Mouse (Mus musculus) fibroblast of lung, adult 2 months (primary cell): ENCODE results near the gene Osbpl7.

Experiments
- DNase-seq: peaks from one replicate; pipeline ENCODE4 v3.0.0-alpha.2; 2011; ENCODE audit warnings: low read depth

The Osbpl7 gene

GRCm38 (mm10) chr11:97083401-97084140 lies 33.1 kb downstream of the Osbpl7 start:
- DNase-seq: no peak

DNA sequence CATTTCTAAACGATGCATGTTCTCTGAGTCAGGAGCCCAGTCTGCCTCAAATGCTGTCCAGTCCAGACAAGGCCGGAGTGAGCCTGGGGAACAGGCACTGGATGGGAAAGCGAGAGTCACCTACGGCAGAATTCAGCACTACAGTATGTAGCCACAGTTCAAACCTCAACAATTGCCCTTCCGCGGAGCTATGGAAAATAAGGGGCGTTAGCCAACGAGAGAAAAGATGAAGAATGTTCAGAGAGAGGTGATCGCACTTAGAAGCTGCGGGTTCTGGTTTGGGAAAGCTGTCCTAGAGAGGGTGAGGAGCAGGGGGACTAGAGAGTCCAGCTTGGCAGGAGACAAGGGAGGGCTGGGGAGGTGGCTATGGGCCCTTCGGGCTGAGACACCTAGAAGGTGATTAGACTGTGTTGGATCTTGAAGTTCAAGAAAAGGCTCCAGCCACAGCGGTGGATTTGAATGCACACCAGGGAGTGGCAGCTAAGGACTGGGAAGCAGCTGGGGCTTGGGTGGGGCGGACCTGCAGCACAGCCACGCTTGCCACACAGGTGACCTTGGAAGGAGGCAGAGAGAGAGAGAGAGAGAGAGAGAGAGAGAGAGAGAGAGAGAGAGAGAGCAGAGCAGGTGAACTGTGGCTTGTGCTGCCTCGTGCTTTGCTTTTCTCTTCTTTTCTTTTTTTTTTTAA lies 34.5 kb downstream of the Osbpl7 start:
- no peak for DNase-seq

DNA sequence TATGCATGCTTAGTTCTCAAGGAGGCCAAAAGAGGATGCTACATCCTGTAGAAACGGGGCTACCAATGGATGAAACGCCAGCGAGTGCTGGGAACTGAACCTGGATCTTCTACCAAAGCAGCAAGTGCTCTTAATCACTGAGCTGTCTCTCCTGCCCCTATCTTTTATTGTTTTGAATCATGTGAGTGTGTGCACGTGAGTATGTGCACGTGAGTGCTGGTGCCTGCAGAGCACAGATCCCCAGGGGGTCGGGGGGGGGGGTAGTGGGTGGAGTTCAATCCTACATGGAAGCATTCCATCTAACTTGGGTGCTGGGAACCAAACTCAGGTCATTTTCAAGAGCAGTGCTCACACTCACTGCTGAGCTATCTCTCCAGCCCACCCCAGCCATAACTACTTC lies 35.9 kb downstream of the Osbpl7 start:
- DNase-seq: no peak

DNA sequence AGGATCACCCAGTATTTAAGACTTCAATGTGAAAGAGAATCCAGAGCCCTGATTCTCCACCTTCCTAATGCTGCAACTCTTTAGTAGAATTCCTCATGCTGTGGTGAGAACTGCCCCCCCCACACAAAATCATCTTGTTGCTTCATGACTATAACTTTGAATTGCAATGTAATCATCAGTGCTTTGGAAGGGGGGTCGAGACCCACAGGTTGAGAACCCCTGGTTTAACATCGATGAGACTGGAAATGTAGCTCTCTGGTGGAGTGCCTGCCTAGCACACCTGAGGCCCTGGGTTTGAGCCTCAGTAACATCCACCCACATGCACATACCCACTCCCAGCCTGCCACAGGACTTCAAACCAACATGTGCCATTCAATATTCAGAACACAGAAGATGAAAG lies 44.2 kb downstream of the Osbpl7 start:
- no peak for DNase-seq

GRCm38 (mm10) chr11:97098791-97099190 lies 48.4 kb downstream of the Osbpl7 start:
- DNase-seq: no peak

DNA sequence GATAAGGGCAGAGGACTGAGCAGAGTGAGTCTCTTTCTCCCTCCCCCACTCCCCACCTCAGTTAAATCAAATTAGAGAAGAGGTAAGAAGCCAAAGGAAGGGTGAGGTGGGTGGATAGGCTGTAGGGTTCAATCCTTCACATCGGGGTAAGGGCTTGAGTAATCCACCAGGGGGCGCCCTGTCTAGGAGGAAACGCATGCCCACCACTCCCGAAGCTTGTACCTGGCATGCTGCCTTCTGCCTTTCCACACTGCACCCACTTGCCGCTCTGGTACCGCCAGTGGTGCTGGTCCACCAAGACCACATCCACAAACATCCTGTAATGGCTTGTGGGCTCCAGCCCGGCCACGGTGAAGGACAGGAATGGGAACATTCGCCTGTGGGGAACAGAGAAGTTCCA lies 51.3 kb downstream of the Osbpl7 start:
- no peak for DNase-seq

DNA sequence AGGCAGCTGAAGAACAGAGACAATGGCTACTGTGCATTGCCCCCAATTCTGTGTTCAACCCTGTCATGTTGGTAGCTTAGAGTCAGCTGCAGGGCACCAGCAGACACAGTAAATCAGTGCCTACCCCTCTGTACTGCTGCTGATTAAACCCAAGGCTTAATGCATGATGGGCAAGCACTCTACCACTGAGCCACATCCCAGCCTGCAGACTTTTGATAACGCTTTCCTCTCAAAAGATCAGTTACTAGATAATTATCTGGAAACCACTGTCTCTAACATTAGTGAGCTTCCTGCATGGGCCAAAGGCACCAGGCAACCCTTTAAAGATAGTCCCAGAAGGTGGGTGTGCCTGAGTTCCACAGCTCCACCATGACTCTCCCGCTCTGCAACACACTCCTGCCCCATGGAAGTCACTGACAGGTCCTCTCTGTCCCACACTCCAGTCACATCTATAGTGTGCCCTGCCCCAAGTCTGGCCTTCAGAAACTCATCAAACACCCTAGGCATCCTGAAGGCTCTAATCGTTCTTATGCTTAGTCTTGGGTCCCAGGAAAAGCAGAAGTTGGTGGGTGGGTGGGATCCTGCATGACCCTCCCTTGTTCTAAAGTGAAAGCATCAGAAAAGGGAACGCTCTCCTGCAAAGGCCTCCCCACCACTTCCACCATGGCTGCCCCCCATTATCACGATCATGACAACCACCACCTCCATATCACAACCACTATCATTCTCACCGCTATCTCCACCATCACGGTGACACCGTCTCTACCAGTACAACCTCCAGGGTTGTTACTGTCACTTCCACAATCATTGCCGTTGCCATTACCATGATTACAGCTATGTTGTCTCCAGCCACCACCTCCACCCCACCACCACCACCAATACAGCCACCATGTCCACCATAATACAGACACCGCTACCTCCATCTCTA lies 53.0 kb downstream of the Osbpl7 start:
- DNase-seq: no peak

- no peak for DNase-seq
Measured at GRCm38 (mm10) chr11:97104091-97104483, 53.7 kb downstream of the Osbpl7 start.

DNA sequence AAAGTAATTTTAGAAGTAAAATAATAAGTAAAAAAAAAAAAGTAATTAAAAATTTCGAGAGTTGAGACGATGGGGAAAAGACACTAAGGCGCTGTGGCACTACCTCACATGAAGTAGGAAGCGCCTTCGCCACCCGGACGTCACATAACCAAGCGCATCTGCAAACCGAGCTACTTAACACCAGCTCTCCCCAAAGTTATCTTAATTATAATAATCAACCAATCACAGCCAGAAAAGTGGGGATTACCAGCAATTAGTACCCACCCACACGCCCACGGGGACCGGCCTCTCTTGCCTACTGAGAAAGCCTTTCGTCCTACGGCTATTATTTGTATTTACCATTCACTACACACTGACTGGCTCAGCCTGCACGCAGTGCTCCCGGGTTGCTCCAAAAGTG lies 58.5 kb downstream of the Osbpl7 start:
- DNase-seq: no peak

- no peak for DNase-seq
Measured at GRCm38 (mm10) chr11:97112519-97113125, 62.2 kb downstream of the Osbpl7 start.

DNA sequence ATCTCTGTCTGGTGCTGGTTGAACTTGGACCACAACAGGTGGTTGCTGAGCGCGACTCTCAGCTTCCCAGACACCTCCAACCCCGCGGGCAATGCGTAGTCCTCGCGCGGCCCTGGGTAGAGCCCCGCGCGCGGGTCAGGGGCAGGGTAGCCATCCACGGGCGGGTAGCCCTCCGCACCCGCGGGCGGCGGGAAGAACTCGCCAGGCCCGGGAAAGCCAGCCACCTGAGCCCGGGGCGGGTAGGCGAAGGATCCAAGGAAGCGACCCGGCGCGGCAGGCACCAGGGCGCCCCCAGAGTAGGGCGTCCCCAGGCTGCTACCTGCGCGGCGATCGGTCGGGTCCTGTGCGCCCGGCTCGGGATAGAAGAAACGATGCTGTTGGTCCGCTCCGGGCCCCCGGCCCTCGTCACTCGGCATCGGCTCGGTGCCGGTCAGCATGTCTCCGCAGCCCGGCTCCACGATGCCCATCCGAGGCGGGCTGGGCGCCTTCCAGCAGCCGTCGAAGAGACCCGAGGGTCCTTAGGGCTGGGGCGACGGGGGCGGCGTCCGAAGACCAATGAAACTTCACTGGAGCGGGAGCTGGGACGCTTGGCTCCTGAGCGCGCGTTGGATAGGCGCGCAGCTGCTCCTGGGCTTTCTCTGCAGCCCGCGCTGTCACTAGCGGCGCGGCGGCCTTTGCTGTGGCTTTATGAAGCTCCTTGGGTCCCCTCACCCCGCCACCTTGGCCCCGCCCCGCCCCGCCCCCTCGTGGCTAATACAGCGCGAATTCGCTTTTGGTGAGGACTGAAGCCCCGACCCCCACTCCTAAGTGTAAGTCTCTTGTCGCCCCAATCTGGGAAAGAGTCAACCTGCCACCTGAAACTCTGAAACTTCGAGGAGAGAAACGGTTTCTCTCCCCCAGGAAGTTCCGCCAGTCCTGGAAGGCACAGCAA lies 64.5 kb downstream of the Osbpl7 start, which contains the start of gene Tbx21:
Gene Tbx21, minus strand, starts transcription at position 661 of the 931 bp plus-strand sequence.
- no peak for DNase-seq

- DNase-seq: no peak
Measured at GRCm38 (mm10) chr11:97115797-97116196, 65.4 kb downstream of the Osbpl7 start.
